Mouse (Mus musculus) midbrain, embryonic 15.5 days (tissue): ENCODE data around the gene Pcsk4. TPM values are rescaled to one million over a fixed set of nuclear protein-coding genes. Genes with fewer than 3 reads are reported as not detected.
A peak's percentile ranks its signal among the peaks of the same experiment; 100 is the strongest.

Experiments
- ATAC-seq: fragments of 200-750 bp; cut with Nextera tagmentation; replicated peaks from 2 replicates; pipeline ENCODE4 v1.8.0; 2017; ENCODE audit warnings: moderate TSS enrichment
- H3K27ac ChIP-seq: fragments of 300-500 bp; sonication (generic); 2 replicates; pipeline ENCODE4 v1.5.1; 2015; ENCODE audit warnings: mild to moderate bottlenecking, inconsistent platforms
- H3K27me3 ChIP-seq: fragments of 300-500 bp; sonication (generic); replicated peaks from 2 replicates; pipeline ENCODE4 v1.6.1; 2015; ENCODE audit warnings: inconsistent platforms
- H3K36me3 ChIP-seq: fragments of 300-500 bp; sonication (generic); replicated peaks from 2 replicates; pipeline ENCODE4 v1.6.1; 2015; ENCODE audit warnings: inconsistent platforms
- H3K4me1 ChIP-seq: fragments of 300-500 bp; sonication (generic); 2 replicates; pipeline ENCODE4 v1.6.1; 2015; ENCODE audit warnings: inconsistent platforms
- H3K4me2 ChIP-seq: fragments of 300-500 bp; sonication (generic); 2 replicates; pipeline ENCODE4 v1.6.1; 2015; ENCODE audit warnings: inconsistent platforms, mild to moderate bottlenecking, moderate library complexity
- H3K4me3 ChIP-seq: fragments of 300-500 bp; sonication (generic); 2 replicates; pipeline ENCODE4 v1.5.1; 2015; ENCODE audit warnings: mild to moderate bottlenecking, inconsistent platforms
- H3K9ac ChIP-seq: fragments of 300-500 bp; sonication (generic); 2 replicates; pipeline ENCODE4 v1.6.1; 2015; ENCODE audit warnings: mild to moderate bottlenecking, inconsistent platforms
- H3K9me3 ChIP-seq: fragments of 300-500 bp; sonication (generic); 2 replicates; pipeline ENCODE4 v1.6.1; 2016; ENCODE audit warnings: inconsistent platforms
- WGBS: fragments of 180-500 bp; shearing (Covaris S2); methylation state at CpG from one replicate; pipeline ENCODE4 v1.1.7; 2015; ENCODE audit warnings: mixed read lengths; 5-methylcytosine and 5-hydroxymethylcytosine counted together
- polyA plus RNA-seq: library from polyadenylated mRNA; unstranded; fragments of >200 nt; fragmentation: Nextera tagmentation; extraction: Ambion mirVana; gene quantifications from 2 replicates; pipeline ENCODE4 v1.2.1, GENCODE M21; 2015

The Pcsk4 gene
- polyA plus RNA-seq, 1 experiment from 2014 or later = 4.4 TPM

GRCm38 (mm10) chr10:80345122-80345521 lies 15.8 kb upstream of the Pcsk4 start:
- no peak for ATAC-seq
- H3K9me3 ChIP-seq = no peaks in the 10 kb centered on the region
- no peak overlapping the region for H3K4me2 ChIP-seq
- no peak overlapping the region for H3K27ac ChIP-seq
- H3K27me3 ChIP-seq = peaks cover 97% of the 10 kb centered on the region
- no peak overlapping the region for H3K4me3 ChIP-seq
- no peaks in the 10 kb centered on the region for H3K36me3 ChIP-seq
- under 1% methylated on average over 16 of the region's 16 CpGs for WGBS
- H3K4me1 ChIP-seq = peaks cover 33% of the 10 kb centered on the region
- H3K9ac ChIP-seq = no peak overlapping the region

DNA sequence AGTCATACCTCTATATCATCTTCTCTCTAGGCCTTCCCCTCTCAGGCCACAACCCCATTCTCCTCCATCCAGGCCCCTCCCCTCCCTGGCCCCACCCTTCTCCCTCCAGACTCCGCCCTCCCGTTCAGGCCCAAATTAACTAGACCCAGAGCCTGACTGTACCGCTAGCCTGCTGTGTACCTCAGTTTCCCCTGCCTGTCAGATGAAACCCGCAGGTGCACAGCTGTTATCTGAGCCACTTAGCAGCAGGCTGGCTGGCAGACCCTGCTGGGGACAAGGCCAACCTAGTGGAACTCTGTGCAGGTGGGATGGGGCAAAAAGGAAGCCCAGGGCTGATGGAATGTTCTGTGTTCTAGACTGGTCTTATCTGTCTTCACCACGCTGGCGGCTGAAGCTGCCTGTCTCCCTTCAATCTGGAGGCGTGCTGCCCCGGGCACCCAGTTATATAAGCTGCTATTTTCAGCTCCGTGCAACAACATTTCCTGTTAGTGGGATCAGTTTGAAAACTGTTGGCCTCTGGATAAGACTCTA lies 14.9 kb upstream of the Pcsk4 start:
- Histone ChIP-seq H3K27ac (no peak overlapping the region), H3K9me3 (no peaks in the 10 kb centered on the region), H3K4me3 (no peak overlapping the region), H3K9ac (no peak overlapping the region), H3K4me2 (no peak overlapping the region), H3K36me3 (no peaks in the 10 kb centered on the region), H3K27me3 (peaks cover 88% of the 10 kb centered on the region), H3K4me1 (peaks cover 36% of the 10 kb centered on the region)
- no peak for ATAC-seq
- 38% methylated on average over 9 of the region's 9 CpGs for WGBS

DNA sequence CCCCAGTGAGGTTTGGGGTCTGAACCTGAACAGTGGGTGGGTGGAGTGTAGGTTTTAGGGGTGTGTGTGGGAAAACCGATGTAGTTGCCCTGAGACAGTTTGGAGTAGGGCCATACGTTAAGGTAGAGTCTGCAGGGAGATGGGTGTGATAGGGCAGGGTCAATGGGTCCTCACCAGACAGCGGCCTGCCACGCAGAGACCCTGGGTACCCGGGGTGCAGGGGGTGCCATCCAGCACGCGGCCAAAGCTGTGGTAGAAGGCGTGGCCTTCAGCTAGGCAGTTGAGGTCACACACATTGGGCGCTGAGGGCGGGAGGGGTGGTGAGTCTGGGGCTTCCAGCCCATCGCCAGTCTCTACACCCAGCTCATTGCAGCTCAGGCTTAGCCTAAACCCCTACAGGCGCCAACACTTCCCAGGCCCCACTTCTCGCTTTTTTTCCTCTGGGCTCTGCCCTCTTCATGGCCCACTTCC lies 14.2 kb upstream of the Pcsk4 start:
- Histone ChIP-seq H3K4me2 (peak overlapping the region; percentile 56), H3K4me1 (peaks cover 30% of the 10 kb centered on the region), H3K4me3 (peak overlapping the region; percentile 32), H3K27me3 (peaks cover 81% of the 10 kb centered on the region), H3K36me3 (no peaks in the 10 kb centered on the region), H3K9me3 (no peaks in the 10 kb centered on the region), H3K27ac (no peak overlapping the region), H3K9ac (no peak overlapping the region)
- peak; percentile 16; the same call in 1 of the 2 replicates for ATAC-seq
- 24% methylated on average over 13 of the region's 13 CpGs for WGBS

- Histone ChIP-seq H3K4me3 (peak overlapping the region; percentile 32), H3K27ac (no peak overlapping the region), H3K9ac (no peak overlapping the region), H3K9me3 (no peaks in the 10 kb centered on the region), H3K27me3 (peaks cover 75% of the 10 kb centered on the region), H3K4me2 (peak overlapping the region; percentile 56), H3K36me3 (no peaks in the 10 kb centered on the region), H3K4me1 (peaks cover 27% of the 10 kb centered on the region)
- WGBS = 0% methylated on average over 30 of the region's 33 CpGs
- ATAC-seq = peak; percentile 65
Observed at GRCm38 (mm10) chr10:80342749-80343424, 13.6 kb upstream of the Pcsk4 start.

GRCm38 (mm10) chr10:80342305-80342748 lies 13.0 kb upstream of the Pcsk4 start:
- 2% methylated on average over 26 of the region's 26 CpGs for WGBS

DNA sequence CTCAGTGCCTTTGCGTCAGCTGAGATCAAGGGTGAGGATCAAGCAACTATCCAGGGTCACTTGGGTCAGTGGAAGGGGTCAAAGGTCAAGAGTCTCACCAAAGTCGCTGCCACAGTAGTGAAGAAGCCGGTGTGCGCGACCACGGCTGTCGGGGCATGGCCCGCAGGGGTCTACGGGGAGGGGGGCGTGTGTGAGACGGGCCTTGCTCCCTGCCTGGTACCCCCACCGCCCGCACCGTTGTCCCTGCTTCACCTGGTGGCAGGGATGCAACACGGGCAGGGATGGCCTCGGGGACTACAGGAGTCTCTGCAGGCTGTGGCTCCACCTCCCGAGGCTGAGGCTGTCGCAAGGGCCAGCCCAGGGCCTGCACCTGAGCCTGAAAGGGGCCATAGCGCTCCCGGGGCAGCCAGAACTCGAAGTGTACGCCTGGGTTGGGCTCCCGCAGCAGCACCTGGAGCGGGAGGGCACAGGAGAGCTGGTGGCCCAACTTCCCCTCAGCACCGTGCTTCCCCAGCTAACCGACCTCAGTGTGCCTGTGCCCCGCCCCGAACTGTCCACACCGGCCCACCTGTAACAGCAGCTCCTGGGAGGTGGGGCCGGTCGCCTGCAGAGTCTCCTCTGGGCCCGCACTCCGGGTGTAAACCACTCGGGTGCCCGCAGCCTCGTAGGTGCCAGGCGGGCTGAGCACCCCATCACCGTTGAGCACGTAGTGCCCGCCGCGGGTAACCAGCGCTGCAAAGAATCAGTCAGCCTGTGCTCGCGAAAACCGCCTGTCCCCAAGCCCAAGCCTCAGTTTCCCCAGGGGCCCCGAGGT lies 12.4 kb upstream of the Pcsk4 start:
- peak overlapping the region; percentile 56 for H3K4me2 ChIP-seq
- 2% methylated on average over 47 of the region's 47 CpGs for WGBS
- H3K9me3 ChIP-seq = no peaks in the 10 kb centered on the region
- H3K4me3 ChIP-seq = peak overlapping the region; percentile 32
- H3K36me3 ChIP-seq = no peaks in the 10 kb centered on the region
- H3K27me3 ChIP-seq = peaks cover 65% of the 10 kb centered on the region
- peak; percentile 24; the same call in 1 of the 2 replicates for ATAC-seq
- no peak overlapping the region for H3K27ac ChIP-seq
- H3K9ac ChIP-seq = no peak overlapping the region
- H3K4me1 ChIP-seq = peaks cover 27% of the 10 kb centered on the region

More at GRCm38 (mm10) chr10:80342305-80342748, 13.0 kb upstream of the Pcsk4 start:
- H3K4me1 ChIP-seq = peaks cover 27% of the 10 kb centered on the region
- no peak overlapping the region for H3K9ac ChIP-seq
- no peak overlapping the region for H3K27ac ChIP-seq
- H3K9me3 ChIP-seq = no peaks in the 10 kb centered on the region
- peak overlapping the region; percentile 56 for H3K4me2 ChIP-seq
- H3K27me3 ChIP-seq = peaks cover 70% of the 10 kb centered on the region
- peak; percentile 24 for ATAC-seq
- no peaks in the 10 kb centered on the region for H3K36me3 ChIP-seq
- peak overlapping the region; percentile 32 for H3K4me3 ChIP-seq

GRCm38 (mm10) chr10:80341026-80341425 lies 11.7 kb upstream of the Pcsk4 start:
- no peak overlapping the region for H3K4me2 ChIP-seq
- H3K36me3 ChIP-seq = no peaks in the 10 kb centered on the region
- 6% methylated on average over 21 of the region's 21 CpGs for WGBS
- H3K9ac ChIP-seq = no peak overlapping the region
- peaks cover 60% of the 10 kb centered on the region for H3K27me3 ChIP-seq
- H3K9me3 ChIP-seq = no peaks in the 10 kb centered on the region
- ATAC-seq = no peak
- H3K4me1 ChIP-seq = peaks cover 27% of the 10 kb centered on the region
- no peak overlapping the region for H3K27ac ChIP-seq
- H3K4me3 ChIP-seq = no peak overlapping the region

- peak overlapping the region; percentile 24; the same call in 1 of the 2 replicates for H3K4me2 ChIP-seq
- H3K36me3 ChIP-seq = no peaks in the 10 kb centered on the region
- 0 out of 2 replicates have a peak overlapping the region, but pooled peaks have one; percentile 6 for H3K9ac ChIP-seq
- H3K4me1 ChIP-seq = peaks cover 27% of the 10 kb centered on the region
- ATAC-seq = no peak
- H3K4me3 ChIP-seq = peak overlapping the region; percentile 3; the same call in 1 of the 2 replicates
- no peak overlapping the region for H3K27ac ChIP-seq
- peaks cover 51% of the 10 kb centered on the region for H3K27me3 ChIP-seq
- 21% methylated on average over 19 of the region's 19 CpGs for WGBS
- H3K9me3 ChIP-seq = no peaks in the 10 kb centered on the region
Observed at GRCm38 (mm10) chr10:80339941-80340750, 10.8 kb upstream of the Pcsk4 start.

- H3K9me3 ChIP-seq = no peaks in the 10 kb centered on the region
- H3K9ac ChIP-seq = no peak overlapping the region
- peaks cover 6% of the 10 kb centered on the region; the same call in 1 of the 2 replicates for H3K4me1 ChIP-seq
- no peaks in the 10 kb centered on the region for H3K36me3 ChIP-seq
- no peak for ATAC-seq
- H3K27me3 ChIP-seq = peaks cover 16% of the 10 kb centered on the region
- no peak overlapping the region for H3K4me2 ChIP-seq
- H3K4me3 ChIP-seq = no peak overlapping the region
- no peak overlapping the region for H3K27ac ChIP-seq
- WGBS = 92% methylated on average over 12 of the region's 12 CpGs
Observed at GRCm38 (mm10) chr10:80336263-80336662, 7.0 kb upstream of the Pcsk4 start.

DNA sequence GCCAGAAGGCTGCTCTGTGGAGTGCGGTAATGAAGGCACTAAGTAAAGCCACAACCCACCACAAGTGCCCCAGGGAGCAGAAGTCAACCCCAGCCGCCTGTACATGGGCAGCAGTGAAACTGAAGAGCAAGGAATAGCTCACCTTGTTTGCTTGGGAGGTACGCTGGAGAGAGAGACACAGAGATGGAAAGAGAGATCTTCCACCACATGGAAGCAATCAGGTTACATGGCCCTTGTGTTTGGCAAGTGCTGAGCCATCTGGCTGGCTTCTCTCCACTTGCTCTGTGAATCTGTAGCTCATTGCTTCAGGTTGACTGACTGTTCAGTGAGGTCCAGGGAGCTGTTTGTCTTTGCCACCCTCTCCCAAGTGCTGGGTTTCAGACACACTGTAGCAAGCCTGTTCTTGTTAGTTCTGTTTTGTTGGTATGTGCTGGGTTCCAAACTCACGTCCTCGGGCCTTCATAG lies 3.3 kb upstream of the Pcsk4 start:
- no peak for ATAC-seq
- H3K9me3 ChIP-seq = no peaks in the 10 kb centered on the region
- H3K4me2 ChIP-seq = no peak overlapping the region
- H3K4me3 ChIP-seq = no peak overlapping the region
- H3K9ac ChIP-seq = no peak overlapping the region; the same call in 1 of the 2 replicates
- H3K4me1 ChIP-seq = peaks cover 13% of the 10 kb centered on the region
- no peak overlapping the region for H3K27ac ChIP-seq
- 75% methylated on average over 5 of the region's 5 CpGs for WGBS
- peaks cover 4% of the 10 kb centered on the region; the same call in 1 of the 2 replicates for H3K27me3 ChIP-seq
- H3K36me3 ChIP-seq = no peaks in the 10 kb centered on the region

GRCm38 (mm10) chr10:80331636-80332524 lies 2.6 kb upstream of the Pcsk4 start:
- WGBS = 67% methylated on average over 10 of the region's 10 CpGs
- H3K36me3 ChIP-seq = no peaks in the 10 kb centered on the region
- H3K4me3 ChIP-seq = no peak overlapping the region
- H3K4me2 ChIP-seq = no peak overlapping the region
- H3K27me3 ChIP-seq = peaks cover 4% of the 10 kb centered on the region; the same call in 1 of the 2 replicates
- H3K9ac ChIP-seq = no peak overlapping the region; the same call in 1 of the 2 replicates
- no peak overlapping the region for H3K27ac ChIP-seq
- peaks cover 13% of the 10 kb centered on the region for H3K4me1 ChIP-seq
- H3K9me3 ChIP-seq = no peaks in the 10 kb centered on the region
- no peak for ATAC-seq
